Mouse (Mus musculus) granulocyte monocyte progenitor cell, adult 5-6 weeks (primary cell): ENCODE results near the gene Yaf2. TPM values are rescaled to one million over a fixed set of nuclear protein-coding genes. Genes with fewer than 3 reads are reported as not detected.
"Not testable (repeated sequence)": the region's sequence is repeated elsewhere in the genome, so short reads cannot be mapped to it uniquely, and the experiment has no call there.

Source experiments
- ATAC-seq: replicated peaks from 2 replicates; pipeline ENCODE4 v1.8.0; 2016; ENCODE audit warnings: mild to moderate bottlenecking, moderate TSS enrichment, inconsistent platforms; ENCODE audit not compliant: poor library complexity, severe bottlenecking
- total RNA-seq, 2 experiments: library from RNA; stranded (forward) in 1 of 2; stranded (reverse) in 1 of 2; fragments of 200-712, 200-1000 nt in 1 of 2; fragments of >200 nt in 1 of 2; fragmentation: Nextera tagmentation in 1 of 2; gene quantifications; 2 replicates each; pipeline ENCODE4 v1.2.3; 2014 to 2017

The Yaf2 gene
- total RNA-seq, 2 experiments from 2014 or later, result 26.3 to 26.6 TPM

- peak; percentile 86 for ATAC-seq
These were observed 76.8 kb downstream of the Yaf2 start for GRCm38 (mm10) chr15:93259933-93260332.

- no peak for ATAC-seq
These were observed 81.4 kb downstream of the Yaf2 start for GRCm38 (mm10) chr15:93255295-93255694.

GRCm38 (mm10) chr15:93253172-93253571 lies 83.6 kb downstream of the Yaf2 start:
- ATAC-seq, result no peak

GRCm38 (mm10) chr15:93252396-93252795 lies 84.3 kb downstream of the Yaf2 start:
- ATAC-seq, result no peak

- peak; percentile 35; the same call in 1 of the 2 replicates for ATAC-seq
These were observed 85.0 kb downstream of the Yaf2 start for GRCm38 (mm10) chr15:93251553-93252250.

GRCm38 (mm10) chr15:93243202-93243601 lies 93.5 kb downstream of the Yaf2 start:
- no peak for ATAC-seq

- not testable (repeated sequence) for ATAC-seq
These were observed 100.3 kb downstream of the Yaf2 start for GRCm38 (mm10) chr15:93236456-93236855.

Other genes starting within 250 kb of the Yaf2 start
- 19.9 and 23.6 TPM in 2 replicates for gene Gxylt1, start 61.8 kb downstream of the Yaf2 start, total RNA-seq (2014; fragmentation: Nextera tagmentation)
- gene Gxylt1, start 61.8 kb downstream of the Yaf2 start, total RNA-seq (2017), result 33.4 and 33.6 TPM in 2 replicates
- gene Zcrb1, start 61.4 kb upstream of the Yaf2 start, total RNA-seq (2014; fragmentation: Nextera tagmentation), result 107 and 146 TPM in 2 replicates
- 56.0 and 80.4 TPM in 2 replicates for gene Zcrb1, start 61.4 kb upstream of the Yaf2 start, total RNA-seq (2017)
- gene Pphln1, start 61.4 kb upstream of the Yaf2 start, total RNA-seq (2014; fragmentation: Nextera tagmentation), result 64.9 and 67.8 TPM in 2 replicates
- gene Pphln1, start 61.4 kb upstream of the Yaf2 start, total RNA-seq (2017), result 49.6 and 54.8 TPM in 2 replicates